Mouse (Mus musculus) lung, adult 2 months (tissue): ENCODE measurements around the gene Kcnj8. TPM values are rescaled to one million over a fixed set of nuclear protein-coding genes. Genes with fewer than 3 reads are reported as not detected.

ENCODE experiments used
- DNase-seq: peaks from one replicate; pipeline ENCODE4 v3.0.0; 2022
- H3K4me1 ChIP-seq: fragments of 200-500 bp; 2 replicates; pipeline ENCODE4 v1.6.1; 2011; ENCODE audit warnings: low read length; ENCODE audit not compliant: control insufficient read depth, insufficient read depth
- H3K4me3 ChIP-seq: fragments of 200-500 bp; replicated peaks from 2 replicates; pipeline ENCODE3; 2011; ENCODE audit warnings: low read depth, mild to moderate bottlenecking, control low read depth, low read length; ENCODE audit errors: extremely low read depth
- CTCF ChIP-seq: fragments of 200-500 bp; IDR thresholded peaks from 2 replicates; pipeline ENCODE4 v1.5.1; 2011; ENCODE audit warnings: mild to moderate bottlenecking, low read length, control low read depth; ENCODE audit not compliant: insufficient read depth
- POLR2A ChIP-seq: fragments of 200-500 bp; IDR thresholded peaks from 2 replicates; pipeline ENCODE4 v1.6.1; 2011; ENCODE audit warnings: low read depth, mild to moderate bottlenecking, control low read depth, low read length, borderline replicate concordance; ENCODE audit errors: extremely low read depth
- WGBS: fragments of 180-500 bp; shearing (Covaris S2); methylation state at CpG from one replicate; pipeline ENCODE4 v1.1.7; 2018; 5-methylcytosine and 5-hydroxymethylcytosine counted together
- polyA plus RNA-seq: library from polyadenylated mRNA; depleted of rRNA; stranded (reverse); fragments of >200 nt; gene quantifications from 2 replicates; pipeline ENCODE4 v1.2.3, GENCODE M21; 2012; rRNA removed

The Kcnj8 gene
- 7.8 and 8.1 TPM in 2 replicates for polyA plus RNA-seq

DNA sequence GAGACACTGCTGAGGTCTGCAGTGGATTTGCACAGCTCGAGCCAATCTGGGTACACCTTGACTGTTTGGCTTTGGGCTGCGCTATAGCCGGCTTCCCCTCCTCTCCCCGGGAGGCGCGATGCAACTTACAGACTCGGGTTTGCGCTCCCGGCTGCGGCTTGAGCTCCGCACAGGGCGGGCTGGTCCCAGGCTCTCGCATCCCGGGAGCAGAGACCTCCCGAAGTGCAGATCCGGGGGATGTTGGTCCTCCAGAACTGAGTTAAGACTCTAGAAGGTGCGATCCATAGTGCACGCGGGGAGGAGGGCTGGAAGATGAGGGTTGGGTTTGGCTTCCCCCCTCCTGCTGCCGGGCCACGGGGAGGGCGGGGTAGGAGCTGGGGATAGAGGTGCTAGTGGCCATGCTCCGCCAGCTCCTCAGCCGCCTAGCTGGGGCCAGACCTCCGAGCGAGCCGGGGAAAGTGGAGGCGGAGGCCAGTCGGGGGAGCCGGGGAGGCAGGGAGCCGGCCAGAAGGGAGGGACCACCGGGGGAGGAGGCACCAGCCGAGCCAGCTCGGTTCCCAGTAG is at the start of gene Kcnj8:
Gene Kcnj8, minus strand, starts transcription at position 560 of the 564 bp plus-strand sequence.
- TF ChIP-seq CTCF (no peak), POLR2A (no peak)
- Histone ChIP-seq H3K4me1 (no peaks in the 10 kb centered on the region; the same call in 1 of the 2 replicates), H3K4me3 (peak within 1 kb of the TSS; percentile 56)
- peak; percentile 31 for DNase-seq
- 1% methylated on average over 28 of the region's 34 CpGs for WGBS

DNA sequence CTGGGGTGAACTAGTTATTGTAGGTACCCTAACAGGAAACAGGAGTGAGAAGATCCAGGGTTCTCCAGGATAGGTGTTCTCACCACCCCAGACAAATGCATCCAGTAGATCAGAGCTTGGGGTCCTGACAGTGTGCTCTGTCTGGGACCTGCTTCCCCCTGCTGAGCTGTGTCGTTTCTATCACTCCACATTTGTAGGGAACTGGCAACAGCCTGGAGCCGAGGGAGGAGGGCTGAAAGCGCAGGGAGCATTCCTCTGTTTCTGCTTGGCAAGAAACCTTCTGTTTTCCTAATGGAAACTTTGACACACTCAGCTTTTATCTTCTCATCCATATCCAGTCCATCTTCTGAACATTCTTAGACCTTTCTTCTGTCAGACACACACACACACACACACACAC is 45.2 kb upstream of the Kcnj8 start:
- Histone ChIP-seq H3K4me1 (no peaks in the 10 kb centered on the region), H3K4me3 (no peak overlapping the region)
- WGBS: 28% methylated on average over 3 of the region's 3 CpGs
- DNase-seq: no peak
- TF ChIP-seq CTCF: no peak
- no peak for TF ChIP-seq POLR2A

DNA sequence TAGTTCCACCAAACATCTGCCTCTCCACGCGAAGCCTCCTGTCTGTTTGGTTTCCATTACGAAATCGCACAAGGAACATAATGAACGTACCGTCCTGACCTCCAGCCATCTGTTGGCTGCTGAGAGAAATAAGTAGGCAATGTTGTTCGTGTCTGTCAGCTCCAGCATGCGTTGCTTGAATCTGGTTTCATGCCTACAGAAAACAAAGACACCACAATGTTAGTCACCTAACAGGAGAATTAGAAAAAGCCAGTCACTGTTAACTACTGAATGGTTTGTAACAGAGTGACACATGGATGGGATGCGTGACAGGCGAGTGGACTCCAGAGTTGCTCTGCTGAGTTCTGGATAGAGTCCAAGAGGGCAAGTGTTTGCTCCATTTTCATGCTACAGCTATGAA is 42.9 kb upstream of the Kcnj8 start:
- TF ChIP-seq CTCF (no peak), POLR2A (no peak)
- WGBS: 66% methylated on average over 10 of the region's 10 CpGs
- DNase-seq: no peak
- H3K4me1 ChIP-seq: no peaks in the 10 kb centered on the region
- H3K4me3 ChIP-seq: no peak overlapping the region

DNA sequence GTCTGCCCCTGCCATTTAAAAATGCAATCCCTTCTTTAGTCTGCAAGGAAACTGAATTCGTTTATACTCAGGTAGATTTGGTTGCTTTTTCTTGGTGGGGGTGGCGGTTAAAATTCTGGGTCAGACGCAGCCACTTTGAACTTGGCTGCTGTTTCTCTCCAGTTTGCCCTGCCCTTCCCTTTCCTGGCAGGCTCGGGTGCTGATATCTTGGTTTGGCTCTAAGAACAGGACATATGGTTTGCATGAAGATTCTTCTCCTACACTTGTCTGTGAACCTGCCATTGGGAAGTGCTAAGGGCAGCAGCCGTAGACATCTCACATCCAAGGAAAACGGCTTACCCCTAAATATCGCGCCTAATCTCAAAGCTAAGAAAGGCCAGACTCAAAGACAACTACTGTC is 41.0 kb upstream of the Kcnj8 start:
- H3K4me1 ChIP-seq: no peaks in the 10 kb centered on the region
- no peak overlapping the region for H3K4me3 ChIP-seq
- TF ChIP-seq CTCF (no peak), POLR2A (no peak)
- 68% methylated on average over 8 of the region's 8 CpGs for WGBS
- DNase-seq: no peak

DNA sequence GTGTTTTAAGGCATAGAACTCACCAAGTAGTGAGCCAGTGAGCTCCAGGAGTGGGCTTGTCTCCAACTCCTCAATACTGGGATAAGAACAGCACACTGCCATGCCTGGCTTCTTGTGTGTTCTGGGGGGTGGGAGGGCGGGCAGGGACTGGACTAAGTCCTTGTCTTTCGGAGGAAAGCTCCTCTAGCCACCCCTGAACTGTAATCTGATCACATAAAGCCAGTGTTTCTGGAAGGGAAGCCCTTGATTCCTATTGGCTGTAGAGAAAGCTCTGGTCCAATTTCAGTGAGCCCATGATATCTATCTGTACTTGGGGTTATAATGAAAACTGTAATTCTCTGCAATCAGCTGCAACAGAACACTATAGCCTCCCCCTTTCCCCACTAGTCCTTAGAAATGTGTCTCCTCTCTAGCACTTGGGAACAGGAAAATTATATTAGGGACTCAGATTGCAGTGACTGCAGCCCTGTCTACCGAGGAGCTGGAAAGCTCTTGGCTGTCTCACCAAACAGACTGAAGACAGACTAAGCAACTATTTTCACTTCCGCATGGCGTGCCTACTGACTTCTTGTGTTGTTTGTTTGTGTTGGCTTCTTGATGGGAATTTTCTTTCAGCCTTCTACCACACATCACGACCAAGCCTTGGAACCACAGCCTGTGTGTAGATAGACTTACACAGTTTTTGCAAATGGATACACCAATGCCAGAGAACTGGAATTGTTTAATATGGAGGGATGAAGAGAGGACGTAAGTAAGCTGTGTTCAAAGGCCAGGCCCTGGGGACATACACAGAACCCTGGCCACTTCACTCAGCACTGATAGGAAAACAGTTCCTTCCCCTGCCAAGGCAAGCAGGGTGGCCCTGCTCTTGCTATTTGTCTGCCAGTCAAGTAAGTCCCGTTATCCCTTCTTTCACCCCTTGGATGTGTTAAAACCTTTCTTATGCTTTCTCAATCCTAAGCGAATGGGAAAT is 38.3 kb upstream of the Kcnj8 start:
- no peaks in the 10 kb centered on the region for H3K4me1 ChIP-seq
- H3K4me3 ChIP-seq: no peak overlapping the region
- WGBS: 51% methylated on average over 9 of the region's 9 CpGs
- DNase-seq: no peak
- TF ChIP-seq CTCF (no peak), POLR2A (no peak)

DNA sequence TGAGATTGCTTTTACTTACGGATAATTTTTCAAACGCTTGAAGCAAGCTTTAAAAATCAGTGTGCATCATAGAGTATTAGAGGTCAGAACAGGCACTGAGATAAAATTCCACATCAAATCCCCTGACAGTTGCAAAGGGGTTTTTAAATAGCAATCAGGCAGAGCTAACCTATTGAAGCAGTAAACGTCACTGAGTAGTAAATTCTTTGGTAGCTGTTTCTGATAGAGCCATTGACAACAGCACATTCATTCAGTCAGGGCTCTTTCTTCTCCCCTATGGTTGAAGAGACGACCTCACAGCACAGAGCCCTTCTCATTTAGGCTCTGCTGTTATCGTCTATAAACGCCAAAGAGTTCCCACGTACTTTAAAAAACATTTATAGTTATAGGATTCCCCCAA is 35.7 kb upstream of the Kcnj8 start:
- Histone ChIP-seq H3K4me3 (no peak overlapping the region), H3K4me1 (no peaks in the 10 kb centered on the region)
- 75% methylated on average over 7 of the region's 7 CpGs for WGBS
- no peak for DNase-seq
- TF ChIP-seq CTCF (no peak), POLR2A (no peak)

DNA sequence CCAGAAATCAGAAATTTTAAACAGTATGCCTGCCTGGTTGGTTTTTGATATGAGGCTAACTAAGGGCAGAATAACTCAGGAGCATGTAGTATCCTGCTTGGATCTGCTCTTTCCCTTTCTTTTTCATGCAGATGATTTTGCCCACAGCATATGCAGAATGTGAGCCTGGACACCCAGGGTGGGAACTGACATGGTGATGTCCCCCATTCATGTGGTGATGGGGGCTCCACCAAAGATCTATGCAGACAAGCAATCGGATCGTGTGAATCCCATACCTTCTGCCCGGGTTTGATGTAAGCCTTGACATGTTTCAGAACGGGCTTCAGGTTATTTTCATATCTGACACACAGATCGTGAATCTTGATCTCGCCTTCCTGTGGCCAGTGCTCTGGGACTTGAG is 31.4 kb upstream of the Kcnj8 start:
- no peak for DNase-seq
- Histone ChIP-seq H3K4me1 (no peaks in the 10 kb centered on the region), H3K4me3 (no peak overlapping the region)
- WGBS: 74% methylated on average over 6 of the region's 6 CpGs
- TF ChIP-seq CTCF (no peak), POLR2A (no peak)

DNA sequence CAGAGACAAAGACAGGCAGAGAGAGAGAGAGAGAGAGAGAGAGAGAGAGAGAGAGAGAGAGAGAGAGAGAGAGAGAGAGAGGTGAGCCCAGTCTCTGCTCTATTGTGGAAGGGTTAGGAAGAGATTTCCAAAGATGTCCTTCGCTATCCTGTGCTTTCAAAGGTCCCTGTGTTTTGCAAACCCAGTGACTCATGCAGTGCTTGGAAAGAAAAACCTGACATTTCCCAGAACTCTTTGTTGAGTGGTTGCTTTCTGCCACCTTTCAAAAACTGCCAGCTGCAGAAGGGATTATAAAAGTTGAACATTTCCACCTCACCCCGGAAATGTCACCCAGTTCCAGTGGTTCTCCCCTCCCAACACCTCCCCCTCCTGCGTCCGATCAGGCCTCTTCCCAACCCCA is 7.4 kb upstream of the Kcnj8 start:
- 68% methylated on average over 4 of the region's 4 CpGs for WGBS
- DNase-seq: no peak
- Histone ChIP-seq H3K4me1 (no peaks in the 10 kb centered on the region), H3K4me3 (no peak overlapping the region)
- TF ChIP-seq POLR2A: no peak
- TF ChIP-seq CTCF: no peak

DNA sequence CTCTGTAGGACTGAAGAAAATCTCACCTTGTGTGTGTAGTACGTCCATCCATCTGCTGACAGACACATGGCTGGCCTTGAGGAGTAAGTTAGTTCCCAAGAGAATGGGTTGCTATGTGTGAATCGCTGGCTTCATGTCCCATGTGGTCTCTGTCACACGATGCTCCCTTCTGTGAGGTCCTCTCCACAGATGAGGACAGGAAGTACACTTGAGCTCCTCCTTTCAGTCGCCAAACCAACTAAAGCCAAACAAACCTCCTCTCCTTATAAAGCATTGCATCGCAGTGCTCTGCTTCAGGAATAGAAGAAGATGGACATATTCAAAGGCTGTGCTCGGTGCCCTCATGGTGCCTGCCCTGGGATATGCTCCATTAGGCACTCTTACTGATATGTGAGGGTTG is 6.4 kb upstream of the Kcnj8 start:
- TF ChIP-seq POLR2A: no peak
- no peak for TF ChIP-seq CTCF
- no peak for DNase-seq
- Histone ChIP-seq H3K4me1 (no peaks in the 10 kb centered on the region; the same call in 1 of the 2 replicates), H3K4me3 (no peak overlapping the region)
- 76% methylated on average over 6 of the region's 6 CpGs for WGBS

DNA sequence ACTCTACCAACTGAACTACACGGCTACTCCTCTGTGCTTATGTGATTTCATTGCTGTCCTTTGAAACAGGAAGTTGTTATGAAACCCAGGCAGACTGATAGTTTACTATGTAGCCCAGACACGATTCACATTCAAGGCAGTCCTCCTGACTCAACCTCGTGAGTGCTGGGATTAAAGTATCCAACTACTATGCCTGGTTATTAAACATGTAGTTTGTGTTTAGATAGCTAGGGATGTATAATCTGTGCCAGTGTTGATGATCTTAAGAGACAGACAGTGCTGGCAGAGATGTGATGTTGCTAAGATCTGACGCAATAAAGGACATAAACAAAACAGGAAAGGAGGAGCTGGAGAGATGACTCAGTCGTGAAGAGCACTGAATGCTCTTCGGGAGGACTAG is 1.5 kb upstream of the Kcnj8 start:
- TF ChIP-seq POLR2A: no peak
- TF ChIP-seq CTCF: no peak
- WGBS: 18% methylated on average over 6 of the region's 6 CpGs
- H3K4me1 ChIP-seq: no peaks in the 10 kb centered on the region; the same call in 1 of the 2 replicates
- no peak for DNase-seq
- no peak overlapping the region for H3K4me3 ChIP-seq
